Mouse (Mus musculus): ENCODE data around the gene Tapbp.

- TF ChIP-seq ZC3H11A (IDR thresholded peaks at IDR 0.05; ENCODE audit: borderline replicate concordance, low read depth, low read length), result no peak
- TF ChIP-seq MAFK (IDR thresholded peaks at IDR 0.05; ENCODE audit: insufficient read depth, low read depth, low read length), result no peak
- no peak for TF ChIP-seq ZNF384 (IDR thresholded peaks at IDR 0.05; ENCODE audit: low read depth, low read length)
Measured at GRCm38 (mm10) chr17:33931947-33932346, 16.2 kb downstream of the Tapbp start.
